13 mouse cellular contexts compared by ENCODE assay signal in genomic region chr9:21747238-21747774, GRCm38 (mm10). TPM values are rescaled to one million over a fixed set of nuclear protein-coding genes. Genes with fewer than 3 reads are reported as not detected.
DNase-seq lines count a peak whose midpoint lies in the region; ATAC-seq and TF ChIP-seq lines count a peak whose summit lies in the region.
"Had no signal": no experiment of that assay in that cellular context is flagged by ENCODE, and none has a peak within 500 bp of the region (broad histone marks: within the 10 kb centered on the region; RNA-seq: fewer than 3 reads in every experiment).

No protein-coding gene starts in this region.

- intact Hi-C loops in left cerebral cortex, postnatal 36 days (cut with DNase I), result no loop called here

- H3K36me3 ChIP-seq in forebrain, postnatal 0 days (ENCODE audit: insufficient read depth), result peaks cover 67% of the 10 kb centered on the region
- H3K36me3 ChIP-seq in forebrain, embryonic 13.5 days (ENCODE audit: poor library complexity, severe bottlenecking), result peaks cover 72% of the 10 kb centered on the region
- peaks cover 59% of the 10 kb centered on the region for H3K36me3 ChIP-seq in heart, postnatal 0 days (replicated peaks; ENCODE audit: control insufficient read depth, insufficient read depth, low read length)
- H3K36me3 ChIP-seq in lung, embryonic 14.5 days (ENCODE audit: insufficient read depth), result peaks cover 80% of the 10 kb centered on the region

- no peak overlapping the region for H3K4me3 ChIP-seq in forebrain, postnatal 0 days (ENCODE audit: low read depth, low read length)
- no peak overlapping the region for H3K4me3 ChIP-seq in forebrain, embryonic 13.5 days
- no peak overlapping the region for H3K4me3 ChIP-seq in heart, postnatal 0 days (ENCODE audit: low read depth, low read length)
- no peak overlapping the region for H3K4me3 ChIP-seq in lung, embryonic 14.5 days (ENCODE audit: low read depth, low read length)
- H3K4me3 ChIP-seq: embryonic facial prominence, embryonic 15.5 days; layer of hippocampus, adult 2 months; limb, embryonic 15.5 days; midbrain, embryonic 13.5 days; neural tube, embryonic 13.5 days had no signal

- no peaks in the 10 kb centered on the region for H3K9me3 ChIP-seq in forebrain, postnatal 0 days (ENCODE audit: low read length)
- H3K9me3 ChIP-seq in forebrain, embryonic 13.5 days (replicated peaks), result no peaks in the 10 kb centered on the region
- no peaks in the 10 kb centered on the region for H3K9me3 ChIP-seq in heart, postnatal 0 days (replicated peaks; ENCODE audit: control insufficient read depth, low read length)
- no peaks in the 10 kb centered on the region for H3K9me3 ChIP-seq in lung, embryonic 14.5 days (ENCODE audit: low read depth, low read length)
- H3K9me3 ChIP-seq: embryonic facial prominence, embryonic 15.5 days; limb, embryonic 15.5 days; midbrain, embryonic 13.5 days; neural tube, embryonic 13.5 days had no signal

- H3K4me2 ChIP-seq in forebrain, postnatal 0 days (ENCODE audit: low read depth), result no peak overlapping the region
- no peak overlapping the region for H3K4me2 ChIP-seq in forebrain, embryonic 13.5 days
- no peak overlapping the region for H3K4me2 ChIP-seq in heart, postnatal 0 days (ENCODE audit: low read depth, low read length)
- no peak overlapping the region for H3K4me2 ChIP-seq in lung, embryonic 14.5 days
- H3K4me2 ChIP-seq: embryonic facial prominence, embryonic 15.5 days; limb, embryonic 15.5 days; midbrain, embryonic 13.5 days; neural tube, embryonic 13.5 days had no signal

- no peak for ATAC-seq in forebrain, postnatal 0 days
- no peak for ATAC-seq in forebrain, embryonic 13.5 days
- ATAC-seq in heart, postnatal 0 days (ENCODE audit: insufficient read depth, low read depth), result no peak
- ATAC-seq in lung, embryonic 14.5 days (ENCODE audit: insufficient read depth), result no peak
- ATAC-seq: midbrain, embryonic 13.5 days had no signal

- no peak for TF ChIP-seq EP300 in heart, postnatal 0 days (IDR thresholded peaks at IDR 0.05; ENCODE audit: low read depth)

- H3K9ac ChIP-seq in forebrain, postnatal 0 days, result no peak overlapping the region
- H3K9ac ChIP-seq in forebrain, embryonic 13.5 days, result no peak overlapping the region
- H3K9ac ChIP-seq in heart, postnatal 0 days (replicated peaks; ENCODE audit: low read depth, low read length), result no peak overlapping the region
- no peak overlapping the region for H3K9ac ChIP-seq in lung, embryonic 14.5 days
- H3K9ac ChIP-seq: embryonic facial prominence, embryonic 15.5 days; limb, embryonic 15.5 days; midbrain, embryonic 13.5 days; neural tube, embryonic 13.5 days had no signal

- no peak for TF ChIP-seq CTCF in forebrain, postnatal 0 days (IDR thresholded peaks at IDR 0.05; ENCODE audit: low read depth)
- TF ChIP-seq CTCF in heart, postnatal 0 days (IDR thresholded peaks at IDR 0.05; ENCODE audit: low read depth), result no peak
- no peak for TF ChIP-seq CTCF in lung, embryonic 14.5 days (IDR thresholded peaks at IDR 0.05; ENCODE audit: low read depth)

- no peaks in the 10 kb centered on the region for H3K4me1 ChIP-seq in forebrain, postnatal 0 days (ENCODE audit: insufficient read depth)
- H3K4me1 ChIP-seq in forebrain, embryonic 13.5 days, result no peaks in the 10 kb centered on the region
- peaks cover 22% of the 10 kb centered on the region; the same call in 1 of the 2 replicates for H3K4me1 ChIP-seq in heart, postnatal 0 days (ENCODE audit: control insufficient read depth, insufficient read depth)
- 0 out of 2 replicates have a peak, but pooled peaks cover 3% of the 10 kb centered on the region for H3K4me1 ChIP-seq in lung, embryonic 14.5 days (ENCODE audit: insufficient read depth)
- H3K4me1 ChIP-seq: midbrain, embryonic 13.5 days; neural tube, embryonic 13.5 days had no signal

- WGBS in forebrain, postnatal 0 days, result 88% methylated on average over 3 of the region's 3 CpGs
- WGBS in forebrain, embryonic 13.5 days, result 94% methylated on average over 3 of the region's 3 CpGs
- WGBS in heart, postnatal 0 days, result 84% methylated on average over 3 of the region's 3 CpGs
- WGBS in lung, embryonic 14.5 days, result 87% methylated on average over 3 of the region's 3 CpGs

- DNase-seq in forebrain, postnatal 0 days, result no peak
- DNase-seq in heart, postnatal 0 days (ENCODE audit: low spot score), result no peak
- no peak for DNase-seq in heart, postnatal 4 days
- no peak for DNase-seq in lung, embryonic 14.5 days
- DNase-seq in lung, postnatal 4 days, result no peak
- DNase-seq in left cerebral cortex, postnatal 36 days (ENCODE audit: low spot score in 2 of 2), result no peak
- DNase-seq: layer of hippocampus, postnatal 36 days had no signal

- H3K27me3 ChIP-seq in forebrain, postnatal 0 days (ENCODE audit: insufficient read depth, low read length), result no peaks in the 10 kb centered on the region
- no peaks in the 10 kb centered on the region for H3K27me3 ChIP-seq in forebrain, embryonic 13.5 days
- H3K27me3 ChIP-seq in heart, postnatal 0 days (ENCODE audit: control insufficient read depth, insufficient read depth, low read length), result no peaks in the 10 kb centered on the region
- H3K27me3 ChIP-seq in lung, embryonic 14.5 days (ENCODE audit: insufficient read depth, low read length), result no peaks in the 10 kb centered on the region
- H3K27me3 ChIP-seq: embryonic facial prominence, embryonic 15.5 days; limb, embryonic 15.5 days; midbrain, embryonic 13.5 days; neural tube, embryonic 13.5 days had no signal

- H3K27ac ChIP-seq in forebrain, postnatal 0 days (ENCODE audit: low read depth, low read length), result peak overlapping the region; percentile 29; the same call in 1 of the 2 replicates
- no peak overlapping the region for H3K27ac ChIP-seq in forebrain, embryonic 13.5 days
- peak overlapping the region; percentile 81 for H3K27ac ChIP-seq in heart, postnatal 0 days (ENCODE audit: low read depth)
- peak overlapping the region; percentile 77; the same call in 1 of the 2 replicates for H3K27ac ChIP-seq in lung, embryonic 14.5 days (ENCODE audit: low read depth)
- H3K27ac ChIP-seq: embryonic facial prominence, embryonic 15.5 days; limb, embryonic 15.5 days; midbrain, embryonic 13.5 days; neural tube, embryonic 13.5 days had no signal

RNA-seq across cellular contexts. Expression of gene Spc24, which starts 12.8 kb away (rescaled TPM):
- total RNA-seq in forebrain, postnatal 0 days (2014; rRNA removed), result 7.7 and 8.2 TPM in 2 replicates
- polyA plus RNA-seq in forebrain, postnatal 0 days (2015; fragmentation: Nextera tagmentation; extraction: Ambion mirVana), result 13.5 and 14.3 TPM in 2 replicates
- polyA plus RNA-seq in forebrain, embryonic 13.5 days (2015; fragmentation: Nextera tagmentation; extraction: Ambion mirVana), result 95.6 and 95.7 TPM in 2 replicates
- 22.3 and 76.0 TPM in 2 replicates for total RNA-seq in heart, postnatal 0 days (2014; rRNA removed; ENCODE audit: low replicate concordance)
- polyA plus RNA-seq in heart, postnatal 0 days (2015; fragmentation: Nextera tagmentation; extraction: Ambion mirVana), result 35.2 and 40.3 TPM in 2 replicates
- total RNA-seq in heart, postnatal 4 days (2021), result 10 to 100 TPM; 37.2 to 38.4 TPM
- 159 and 173 TPM in 2 replicates for polyA plus RNA-seq in lung, embryonic 14.5 days (2014; fragmentation: Nextera tagmentation; extraction: Ambion mirVana)
- 1 to 10 TPM; 1.5 TPM for total RNA-seq in left cerebral cortex, postnatal 36 days (2021)

RNA-seq across cellular contexts. Expression of gene Ldlr, which starts 24.0 kb away (rescaled TPM):
- 19.1 and 26.8 TPM in 2 replicates for total RNA-seq in forebrain, postnatal 0 days (2014; rRNA removed)
- polyA plus RNA-seq in forebrain, postnatal 0 days (2015; fragmentation: Nextera tagmentation; extraction: Ambion mirVana), result 6.5 and 11.1 TPM in 2 replicates
- polyA plus RNA-seq in forebrain, embryonic 13.5 days (2015; fragmentation: Nextera tagmentation; extraction: Ambion mirVana), result 21.2 and 26.3 TPM in 2 replicates
- 36.8 and 42.9 TPM in 2 replicates for total RNA-seq in heart, postnatal 0 days (2014; rRNA removed; ENCODE audit: low replicate concordance)
- polyA plus RNA-seq in heart, postnatal 0 days (2015; fragmentation: Nextera tagmentation; extraction: Ambion mirVana), result 8.0 and 10.9 TPM in 2 replicates
- total RNA-seq in heart, postnatal 4 days (2021), result 10 to 100 TPM; 39.9 to 43.5 TPM
- 24.2 and 24.4 TPM in 2 replicates for polyA plus RNA-seq in lung, embryonic 14.5 days (2014; fragmentation: Nextera tagmentation; extraction: Ambion mirVana)
- 10 to 100 TPM; 16.1 to 21.0 TPM for total RNA-seq in left cerebral cortex, postnatal 36 days (2021)

RNA-seq across cellular contexts. Expression of gene Kank2, which starts 51.2 kb away (rescaled TPM):
- 8.5 and 12.4 TPM in 2 replicates for total RNA-seq in forebrain, postnatal 0 days (2014; rRNA removed)
- polyA plus RNA-seq in forebrain, postnatal 0 days (2015; fragmentation: Nextera tagmentation; extraction: Ambion mirVana), result 2.2 and 2.3 TPM in 2 replicates
- polyA plus RNA-seq in forebrain, embryonic 13.5 days (2015; fragmentation: Nextera tagmentation; extraction: Ambion mirVana), result 2.6 and 3.1 TPM in 2 replicates
- total RNA-seq in heart, postnatal 0 days (2014; rRNA removed; ENCODE audit: low replicate concordance), result 78.5 and 92.4 TPM in 2 replicates
- 10.3 and 10.9 TPM in 2 replicates for polyA plus RNA-seq in heart, postnatal 0 days (2015; fragmentation: Nextera tagmentation; extraction: Ambion mirVana)
- total RNA-seq in heart, postnatal 4 days (2021), result 10 to 100 TPM; 50.7 to 53.7 TPM
- 16.4 TPM in 2 replicates for polyA plus RNA-seq in lung, embryonic 14.5 days (2014; fragmentation: Nextera tagmentation; extraction: Ambion mirVana)
- 1 to 10 TPM; 6.5 to 8.4 TPM for total RNA-seq in left cerebral cortex, postnatal 36 days (2021)
